Mouse (Mus musculus): Measurements from ENCODE around the gene Abcg2. TPM values are rescaled to one million over a fixed set of nuclear protein-coding genes. Genes with fewer than 3 reads are reported as not detected.

Gene Abcg2
- total and polyA plus RNA-seq, 3 experiments = 16.6 to 39.9 (median 25.0) TPM

- H3K4me2 ChIP-seq (ENCODE audit: insufficient read depth, low read depth, poor library complexity, severe bottlenecking) = no peak overlapping the region
- dilution Hi-C loops (cut with MboI; ENCODE audit: extremely low pct_ligation_motif_present, extremely low pct_unique_long_range_greater_than_20kb, low sequenced_read_pairs) = no loop called here
These were observed 94.2 kb downstream of the Abcg2 start for GRCm38 (mm10) chr6:58678530-58678929.

GRCm38 (mm10) chr6:58691584-58691983, 107.3 kb downstream of the Abcg2 start:
- no peaks in the 10 kb centered on the region for H3K4me1 ChIP-seq (ENCODE audit: control insufficient read depth in 1 of 2, insufficient read depth in 2 of 2)
- no peak overlapping the region for H3K4me3 ChIP-seq (replicated peaks in 1 of 3; ENCODE audit: low read depth in 2 of 3, low read length in 2 of 3, poor library complexity in 1 of 3)
- H3K9ac ChIP-seq (ENCODE audit: insufficient read depth, low read depth) = no peak overlapping the region
- no peak overlapping the region for H3K4me2 ChIP-seq (ENCODE audit: insufficient read depth, low read depth, poor library complexity, severe bottlenecking)
- no peaks in the 10 kb centered on the region for H3K9me3 ChIP-seq (replicated peaks; ENCODE audit: low read length)
- no peak overlapping the region for H3K27ac ChIP-seq (ENCODE audit: insufficient read depth, low read depth)
- in situ Hi-C loops (cut with MboI; ENCODE audit: low pct_ligation_motif_present, low pct_unique_long_range_greater_than_20kb, low sequenced_read_pairs) (no loop called here), dilution Hi-C loops (cut with MboI; ENCODE audit: extremely low pct_ligation_motif_present, extremely low pct_unique_long_range_greater_than_20kb, low sequenced_read_pairs) (no loop called here)
- no peak for DNase-seq (ENCODE audit: extremely low read depth)
- H3K36me3 ChIP-seq (replicated peaks in 1 of 2; ENCODE audit: control insufficient read depth in 1 of 2, insufficient read depth in 1 of 2, low read length in 1 of 2) = peaks cover 0 to 15% of the 10 kb centered on the region in 2 experiments
- no peaks in the 10 kb centered on the region for H3K79me2 ChIP-seq (replicated peaks; ENCODE audit: control insufficient read depth, extremely low read depth, insufficient read depth, poor library complexity, severe bottlenecking)
- no peaks in the 10 kb centered on the region for H3K27me3 ChIP-seq (replicated peaks)
- TF ChIP-seq CHD2 (IDR thresholded peaks at IDR 0.05; ENCODE audit: low read length) (no peak), ZMIZ1 (IDR thresholded peaks at IDR 0.05; ENCODE audit: low read depth, low read length) (no peak), ETS1 (conservative IDR thresholded peaks at IDR 0.05; ENCODE audit: low read depth, low read length) (no peak), ZC3H11A (IDR thresholded peaks at IDR 0.05; ENCODE audit: low read depth, low read length) (no peak), ZNF384 (IDR thresholded peaks at IDR 0.05; ENCODE audit: low read depth, low read length) (no peak), MAX (IDR thresholded peaks at IDR 0.05; ENCODE audit: low read length) (no peak), SMC3 (IDR thresholded peaks at IDR 0.05; ENCODE audit: low read depth, low read length) (no peak), MEF2A (IDR thresholded peaks at IDR 0.05; ENCODE audit: borderline replicate concordance, low read depth, low read length) (no peak), EP300 (IDR thresholded peaks at IDR 0.05; ENCODE audit: low read length) (no peak), UBTF (IDR thresholded peaks at IDR 0.05; ENCODE audit: low read depth, low read length) (no peak), BHLHE40 (IDR thresholded peaks at IDR 0.05; ENCODE audit: low read depth, low read length) (no peak), SIN3A (IDR thresholded peaks at IDR 0.05; ENCODE audit: low read length) (no peak), ELF1 (IDR thresholded peaks at IDR 0.05; ENCODE audit: low read depth, low read length) (no peak), NRF1 (IDR thresholded peaks at IDR 0.05; ENCODE audit: low read depth, low read length) (no peak), JUN (IDR thresholded peaks at IDR 0.05; ENCODE audit: insufficient read depth, low read depth, low read length) (no peak), USF2 (conservative IDR thresholded peaks at IDR 0.05; ENCODE audit: low read depth, low read length) (no peak), MXI1 (IDR thresholded peaks at IDR 0.05; ENCODE audit: low read depth, low read length) (no peak), MYC (IDR thresholded peaks at IDR 0.05; ENCODE audit: low read depth, low read length) (no peak), E2F4 (IDR thresholded peaks at IDR 0.05; ENCODE audit: insufficient replicate concordance, low read depth, low read length) (no peak), IRF4 (IDR thresholded peaks at IDR 0.05; ENCODE audit: low read depth, low read length) (no peak)

More at GRCm38 (mm10) chr6:58678530-58678929, 94.2 kb downstream of the Abcg2 start:
- Histone ChIP-seq H3K79me2 (replicated peaks; ENCODE audit: control insufficient read depth, extremely low read depth, insufficient read depth, poor library complexity, severe bottlenecking) (no peaks in the 10 kb centered on the region), H3K27ac (ENCODE audit: insufficient read depth, low read depth) (no peak overlapping the region), H3K4me1 (ENCODE audit: control insufficient read depth in 1 of 2, insufficient read depth in 2 of 2) (no peaks in the 10 kb centered on the region), H3K9me3 (replicated peaks; ENCODE audit: low read length) (no peaks in the 10 kb centered on the region), H3K9ac (ENCODE audit: insufficient read depth, low read depth) (no peak overlapping the region), H3K4me3 (replicated peaks in 1 of 3; ENCODE audit: low read depth in 2 of 3, low read length in 2 of 3, poor library complexity in 1 of 3) (no peak overlapping the region), H3K36me3 (replicated peaks in 1 of 2; ENCODE audit: control insufficient read depth in 1 of 2, insufficient read depth in 1 of 2, low read length in 1 of 2) (peaks cover 0 to 23% of the 10 kb centered on the region in 2 experiments), H3K27me3 (replicated peaks) (no peaks in the 10 kb centered on the region)
- TF ChIP-seq ZKSCAN1 (IDR thresholded peaks at IDR 0.05; ENCODE audit: borderline replicate concordance, low read depth, low read length) (no peak), NRF1 (IDR thresholded peaks at IDR 0.05; ENCODE audit: low read depth, low read length) (no peak), RAD21 (IDR thresholded peaks at IDR 0.05; ENCODE audit: low read depth, low read length) (no peak), POLR2AphosphoS2 (IDR thresholded peaks at IDR 0.05; ENCODE audit: low read depth, low read length) (no peak), POLR2A (IDR thresholded peaks at IDR 0.05; ENCODE audit: low read depth, low read length) (no peak), MAZ (IDR thresholded peaks at IDR 0.05; ENCODE audit: low read depth, low read length) (no peak), SMC3 (IDR thresholded peaks at IDR 0.05; ENCODE audit: low read depth, low read length) (no peak), PAX5 (IDR thresholded peaks at IDR 0.05; ENCODE audit: low read length) (no peak), NELFE (IDR thresholded peaks at IDR 0.05; ENCODE audit: low read depth, low read length) (no peak), JUN (IDR thresholded peaks at IDR 0.05; ENCODE audit: insufficient read depth, low read depth, low read length) (no peak), CHD1 (IDR thresholded peaks at IDR 0.05; ENCODE audit: low read depth, low read length) (no peak), CTCF (conservative IDR thresholded peaks at IDR 0.05 in 1 of 2, IDR thresholded peaks at IDR 0.05 in 1 of 2; ENCODE audit: low read depth in 2 of 2, low read length in 2 of 2) (no peak), TBP (conservative IDR thresholded peaks at IDR 0.05; ENCODE audit: low read depth, low read length) (no peak), MXI1 (IDR thresholded peaks at IDR 0.05; ENCODE audit: low read depth, low read length) (no peak), MAFK (IDR thresholded peaks at IDR 0.05; ENCODE audit: insufficient replicate concordance, low read length) (no peak), EP300 (IDR thresholded peaks at IDR 0.05; ENCODE audit: low read length) (no peak), ELF1 (IDR thresholded peaks at IDR 0.05; ENCODE audit: low read depth, low read length) (no peak), MYC (IDR thresholded peaks at IDR 0.05; ENCODE audit: low read depth, low read length) (no peak), CHD2 (IDR thresholded peaks at IDR 0.05; ENCODE audit: low read length) (no peak)
- in situ Hi-C loops (cut with MboI; ENCODE audit: low pct_ligation_motif_present, low pct_unique_long_range_greater_than_20kb, low sequenced_read_pairs) = no loop called here
- no peak for DNase-seq (ENCODE audit: extremely low read depth)

All from CH12.LX (cell line).